Mouse (Mus musculus) hindbrain, embryonic 14.5 days (tissue): ENCODE data around the gene Numbl. TPM values are rescaled to one million over a fixed set of nuclear protein-coding genes. Genes with fewer than 3 reads are reported as not detected.
"Not testable (repeated sequence)": the region's sequence is repeated elsewhere in the genome, so short reads cannot be mapped to it uniquely, and the experiment has no call there.

Experiments used
- ATAC-seq: fragments of 200-750 bp; cut with Nextera tagmentation; 2 replicates; pipeline ENCODE4 v1.8.0; 2017; ENCODE audit warnings: moderate number of reproducible peaks, mild to moderate bottlenecking, moderate TSS enrichment, moderate library complexity; ENCODE audit not compliant: low FRiP score
- DNase-seq: peaks from one replicate; pipeline ENCODE4 v3.0.0-alpha.2; 2015; ENCODE audit warnings: low spot score
- H3K27ac ChIP-seq: fragments of 300-500 bp; sonication (generic); 2 replicates; pipeline ENCODE4 v1.5.1; 2014; ENCODE audit warnings: mild to moderate bottlenecking, moderate library complexity
- H3K27me3 ChIP-seq: fragments of 300-500 bp; sonication (generic); 2 replicates; pipeline ENCODE4 v1.6.1; 2014; ENCODE audit warnings: mild to moderate bottlenecking, low read length, mixed read lengths; ENCODE audit not compliant: control insufficient read depth, insufficient read depth
- H3K36me3 ChIP-seq: fragments of 300-500 bp; sonication (generic); replicated peaks from 2 replicates; pipeline ENCODE4 v1.6.1; 2014; ENCODE audit not compliant: control insufficient read depth, insufficient read depth
- H3K4me1 ChIP-seq: fragments of 300-500 bp; sonication (generic); replicated peaks from 2 replicates; pipeline ENCODE4 v1.6.1; 2014; ENCODE audit warnings: antibody characterized with exemption, low read length, mixed read lengths; ENCODE audit not compliant: control insufficient read depth, insufficient read depth
- H3K4me2 ChIP-seq: fragments of 300-500 bp; sonication (generic); replicated peaks from 2 replicates; pipeline ENCODE4 v1.6.1; 2014; ENCODE audit warnings: mild to moderate bottlenecking, moderate library complexity
- H3K4me3 ChIP-seq: fragments of 300-500 bp; sonication (generic); replicated peaks from 2 replicates; pipeline ENCODE4 v1.5.1; 2014; ENCODE audit warnings: mild to moderate bottlenecking, low read length
- H3K9ac ChIP-seq: fragments of 300-500 bp; sonication (generic); 2 replicates; pipeline ENCODE4 v1.6.1; 2014
- H3K9me3 ChIP-seq: fragments of 300-500 bp; sonication (generic); 2 replicates; pipeline ENCODE4 v1.6.1; 2016; ENCODE audit warnings: low read length; ENCODE audit not compliant: control insufficient read depth
- WGBS: fragments of 180-500 bp; shearing (Covaris S2); extraction: QIAGEN DNeasy Blood & Tissue Kit; methylation state at CpG from one replicate; pipeline ENCODE4 v1.1.7; 2014; 5-methylcytosine and 5-hydroxymethylcytosine counted together
- polyA plus RNA-seq: library from polyadenylated mRNA; unstranded; fragments of >200 nt; fragmentation: Nextera tagmentation; extraction: Ambion mirVana; gene quantifications from 2 replicates; pipeline ENCODE4 v1.2.1, GENCODE M21; 2014

Numbl gene
- polyA plus RNA-seq, 1 experiment from 2014 or later = 36.2 TPM

- no peak for DNase-seq
- Histone ChIP-seq H3K4me2 (no peak overlapping the region), H3K4me1 (no peaks in the 10 kb centered on the region), H3K27ac (no peak overlapping the region), H3K36me3 (peaks cover 66% of the 10 kb centered on the region), H3K9ac (no peak overlapping the region), H3K9me3 (no peaks in the 10 kb centered on the region), H3K4me3 (no peak overlapping the region), H3K27me3 (no peaks in the 10 kb centered on the region)
- ATAC-seq = no peak
- 72% methylated on average over 8 of the region's 8 CpGs for WGBS
These were observed 15.0 kb upstream of the Numbl start for GRCm38 (mm10) chr7:27243211-27243610.

GRCm38 (mm10) chr7:27244088-27244487, 14.1 kb upstream of the Numbl start:
- H3K27me3 ChIP-seq, H3K4me3 ChIP-seq, H3K9me3 ChIP-seq, H3K9ac ChIP-seq, DNase-seq, ATAC-seq, H3K4me1 ChIP-seq, H3K27ac ChIP-seq, H3K4me2 ChIP-seq: not testable (repeated sequence)
- 83% methylated on average over 2 of the region's 2 CpGs for WGBS
- H3K36me3 ChIP-seq = peaks cover 66% of the 10 kb centered on the region

DNA sequence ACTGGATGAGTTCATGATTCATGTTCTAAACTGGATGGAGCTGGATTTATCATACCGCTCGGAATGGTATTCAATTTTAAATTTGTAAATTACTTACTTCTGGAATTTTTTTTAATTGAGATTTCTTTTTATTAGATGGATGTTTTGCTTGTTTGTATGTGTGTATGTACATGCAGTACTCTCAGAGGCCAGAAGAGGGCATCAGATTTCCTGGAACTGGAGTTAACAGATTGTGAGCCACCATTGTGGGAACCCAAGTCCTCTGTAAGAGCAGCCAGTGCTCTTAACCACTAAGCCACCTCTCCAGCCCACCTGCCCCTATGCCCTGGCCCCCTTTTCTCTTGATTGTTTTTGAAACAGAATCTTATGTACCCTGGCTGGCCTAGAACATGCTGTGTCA, 9.1 kb upstream of the Numbl start:
- no peaks in the 10 kb centered on the region for H3K4me1 ChIP-seq
- H3K36me3 ChIP-seq = peaks cover 50% of the 10 kb centered on the region
- H3K9me3 ChIP-seq = no peaks in the 10 kb centered on the region
- 92% methylated on average over 2 of the region's 2 CpGs for WGBS
- no peak overlapping the region for H3K27ac ChIP-seq
- H3K4me3 ChIP-seq = no peak overlapping the region
- no peaks in the 10 kb centered on the region for H3K27me3 ChIP-seq
- no peak for DNase-seq
- H3K4me2 ChIP-seq = no peak overlapping the region
- ATAC-seq = no peak
- H3K9ac ChIP-seq = no peak overlapping the region

- ATAC-seq (no peak), DNase-seq (no peak)
- peaks cover 49% of the 10 kb centered on the region for H3K36me3 ChIP-seq
- no peak overlapping the region for H3K4me3 ChIP-seq
- no peaks in the 10 kb centered on the region for H3K27me3 ChIP-seq
- no peak overlapping the region for H3K9ac ChIP-seq
- no peaks in the 10 kb centered on the region for H3K4me1 ChIP-seq
- H3K9me3 ChIP-seq = no peaks in the 10 kb centered on the region
- H3K27ac ChIP-seq = no peak overlapping the region
- WGBS = 83% methylated on average over 5 of the region's 5 CpGs
- no peak overlapping the region for H3K4me2 ChIP-seq
These were observed 8.3 kb upstream of the Numbl start for GRCm38 (mm10) chr7:27249928-27250327.

DNA sequence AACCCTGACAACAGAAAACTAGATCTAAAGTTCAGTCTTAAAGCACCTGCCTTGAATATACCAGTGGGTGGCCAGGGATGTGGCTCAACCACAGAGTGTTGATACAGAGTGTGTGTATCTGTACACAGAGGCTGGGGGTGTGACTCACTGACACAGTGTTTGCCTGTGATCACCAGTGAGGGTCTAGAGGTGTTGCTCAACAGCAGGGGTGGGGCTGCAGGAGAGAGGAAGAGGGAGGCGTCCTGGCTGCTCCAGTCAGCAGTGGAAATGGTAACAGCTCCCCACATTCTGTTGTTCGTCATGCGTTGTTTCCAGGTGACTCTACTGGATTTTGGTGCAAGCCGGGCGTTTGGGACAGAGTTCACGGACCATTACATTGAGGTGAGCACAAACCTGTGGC, 6.3 kb upstream of the Numbl start:
- Histone ChIP-seq H3K4me3 (no peak overlapping the region), H3K4me1 (no peaks in the 10 kb centered on the region), H3K27me3 (no peaks in the 10 kb centered on the region), H3K9me3 (no peaks in the 10 kb centered on the region), H3K36me3 (peaks cover 32% of the 10 kb centered on the region), H3K27ac (no peak overlapping the region), H3K9ac (no peak overlapping the region), H3K4me2 (no peak overlapping the region)
- WGBS = 92% methylated on average over 6 of the region's 6 CpGs
- DNase-seq (no peak), ATAC-seq (no peak)

GRCm38 (mm10) chr7:27255721-27256120, 2.5 kb upstream of the Numbl start:
- WGBS = 76% methylated on average over 3 of the region's 3 CpGs
- Histone ChIP-seq H3K4me3 (no peak overlapping the region), H3K27me3 (no peaks in the 10 kb centered on the region), H3K4me2 (no peak overlapping the region), H3K4me1 (peaks cover 17% of the 10 kb centered on the region), H3K27ac (no peak overlapping the region), H3K9me3 (no peaks in the 10 kb centered on the region), H3K36me3 (peaks cover 25% of the 10 kb centered on the region), H3K9ac (no peak overlapping the region)
- DNase-seq = no peak
- ATAC-seq = no peak

DNA sequence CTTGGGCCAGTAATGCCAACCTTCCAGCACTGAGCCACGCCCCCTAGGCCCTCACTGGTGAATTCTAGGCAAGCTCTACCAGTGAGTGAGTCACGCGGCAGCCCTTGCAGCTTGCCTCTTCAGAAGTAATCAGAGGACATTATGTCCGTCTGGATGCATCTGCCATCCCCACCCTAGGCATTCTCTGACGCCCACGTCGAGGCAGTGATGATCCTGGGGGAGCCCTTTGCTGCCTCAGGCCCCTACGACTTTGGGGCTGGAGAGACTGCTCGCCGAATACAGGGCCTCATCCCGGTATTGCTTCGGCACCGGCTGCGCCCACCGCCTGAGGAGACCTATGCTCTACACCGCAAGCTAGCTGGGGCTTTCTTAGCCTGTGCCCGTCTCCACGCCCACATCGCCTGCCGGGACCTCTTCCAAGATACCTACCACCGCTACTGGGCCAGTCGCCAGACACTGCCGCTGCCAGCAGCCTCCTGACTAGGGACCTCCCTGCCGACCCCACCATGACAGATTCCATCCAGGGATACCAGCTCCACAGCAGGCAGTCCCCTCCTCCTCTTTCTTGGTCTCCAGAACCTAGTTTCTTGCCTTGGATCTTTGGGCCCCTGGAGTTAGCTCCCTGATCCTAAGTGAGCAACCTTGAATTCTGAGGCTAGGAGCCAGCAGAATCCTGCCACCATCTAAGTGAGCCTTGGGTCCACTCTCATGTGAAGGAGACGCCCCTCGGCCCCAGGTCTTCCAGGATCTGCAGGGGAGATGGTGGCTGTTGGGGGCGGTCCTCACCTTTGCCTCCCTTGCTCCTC, 984 bp upstream of the Numbl start:
- peak overlapping the region; percentile 35; the same call in 1 of the 2 replicates for H3K9ac ChIP-seq
- DNase-seq (peak; percentile 62), ATAC-seq (peak; percentile 18; the same call in 1 of the 2 replicates)
- peak overlapping the region; percentile 80 for H3K27ac ChIP-seq
- H3K4me3 ChIP-seq = peak overlapping the region; percentile 8; the same call in 1 of the 2 replicates
- H3K4me2 ChIP-seq = peak overlapping the region; percentile 78
- H3K4me1 ChIP-seq = peaks cover 31% of the 10 kb centered on the region
- 7% methylated on average over 27 of the region's 27 CpGs for WGBS
- no peaks in the 10 kb centered on the region for H3K9me3 ChIP-seq
- H3K36me3 ChIP-seq = peaks cover 18% of the 10 kb centered on the region
- no peaks in the 10 kb centered on the region for H3K27me3 ChIP-seq

DNA sequence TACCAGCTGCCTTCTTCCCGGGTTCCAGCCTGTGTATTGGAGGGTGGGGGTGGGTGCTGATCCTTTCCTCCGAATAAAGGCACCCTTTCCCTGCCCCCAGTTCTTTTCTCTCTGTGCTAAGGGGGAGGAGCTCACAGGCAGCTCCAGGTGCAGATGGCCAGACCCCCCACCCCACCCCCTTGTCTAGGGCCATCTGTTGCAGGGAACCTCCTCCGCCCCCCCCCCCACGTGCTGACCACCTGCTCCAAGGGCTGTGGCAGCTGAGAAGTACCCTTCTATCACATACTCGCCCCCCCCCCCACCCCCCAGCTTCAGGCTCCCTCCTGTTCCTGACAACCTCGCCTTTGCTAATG, 405 bp upstream of the Numbl start:
- Histone ChIP-seq H3K4me3 (peak overlapping the region; percentile 68), H3K27me3 (no peaks in the 10 kb centered on the region), H3K36me3 (peaks cover 19% of the 10 kb centered on the region), H3K27ac (peak overlapping the region; percentile 90), H3K4me2 (peak overlapping the region; percentile 78), H3K9ac (peak overlapping the region; percentile 35; the same call in 1 of the 2 replicates), H3K4me1 (peaks cover 31% of the 10 kb centered on the region), H3K9me3 (no peaks in the 10 kb centered on the region)
- no peak for DNase-seq
- ATAC-seq = peak; percentile 15
- WGBS = 6% methylated on average over 6 of the region's 6 CpGs

- 1% methylated on average over 9 of the region's 9 CpGs for WGBS
- Histone ChIP-seq H3K9ac (peak overlapping the region; percentile 95), H3K27ac (peak overlapping the region; percentile 90), H3K4me1 (peaks cover 31% of the 10 kb centered on the region), H3K27me3 (no peaks in the 10 kb centered on the region), H3K9me3 (no peaks in the 10 kb centered on the region), H3K4me2 (peak overlapping the region; percentile 78), H3K36me3 (peaks cover 26% of the 10 kb centered on the region), H3K4me3 (peak overlapping the region; percentile 68)
- ATAC-seq = peak; percentile 13; the same call in 1 of the 2 replicates
- no peak for DNase-seq
These were observed 1.1 kb downstream of the Numbl start for GRCm38 (mm10) chr7:27259271-27259721.
